Mouse (Mus musculus): ENCODE measurements around the gene Cfap77. TPM values are rescaled to one million over a fixed set of nuclear protein-coding genes. Genes with fewer than 3 reads are reported as not detected.

The Cfap77 gene
- polyA plus RNA-seq, 1 experiment = 0.16 TPM

- no peak for TF ChIP-seq CTCF (IDR thresholded peaks at IDR 0.05; ENCODE audit: extremely low read depth, insufficient read length, insufficient replicate concordance, low read depth, low read length)
- TF ChIP-seq POLR2A (IDR thresholded peaks at IDR 0.05; ENCODE audit: low read depth, low read length) = no peak
- Histone ChIP-seq H3K36me3 (ENCODE audit: control insufficient read depth, insufficient read depth, low read length) (no peaks in the 10 kb centered on the region), H3K27me3 (ENCODE audit: control insufficient read depth, insufficient read depth, low read length) (peaks cover 74% of the 10 kb centered on the region), H3K4me1 (ENCODE audit: control insufficient read depth, insufficient read depth, insufficient read length, low read length) (no peaks in the 10 kb centered on the region), H3K4me3 (ENCODE audit: low read depth, low read length) (no peak within 1 kb of the TSS), H3K27ac (ENCODE audit: insufficient read depth, low read depth, low read length) (no peak within 1 kb of the TSS)
- 3% methylated on average over 18 of the region's 18 CpGs for whole genome bisulfite sequencing
Observed at GRCm38 (mm10) chr2:28916513-28916865, 138.4 kb downstream of the Cfap77 start, which contains the start of gene Barhl1. Gene Barhl1 (minus strand): TSS chr2:28916668.

- peaks cover 79% of the 10 kb centered on the region for H3K27me3 ChIP-seq (ENCODE audit: control insufficient read depth, insufficient read depth, low read length)
- no peak overlapping the region for H3K27ac ChIP-seq (ENCODE audit: insufficient read depth, low read depth, low read length)
- H3K36me3 ChIP-seq (ENCODE audit: control insufficient read depth, insufficient read depth, low read length) = no peaks in the 10 kb centered on the region
- TF ChIP-seq POLR2A (IDR thresholded peaks at IDR 0.05; ENCODE audit: low read depth, low read length) (no peak), CTCF (IDR thresholded peaks at IDR 0.05; ENCODE audit: extremely low read depth, insufficient read length, insufficient replicate concordance, low read depth, low read length) (no peak)
- H3K4me1 ChIP-seq (ENCODE audit: control insufficient read depth, insufficient read depth, insufficient read length, low read length) = no peaks in the 10 kb centered on the region
- WGBS = 3% methylated on average over 50 of the region's 50 CpGs
- no peak overlapping the region for H3K4me3 ChIP-seq (ENCODE audit: low read depth, low read length)
Observed at GRCm38 (mm10) chr2:28915768-28916512, 138.9 kb downstream of the Cfap77 start.

GRCm38 (mm10) chr2:28915104-28915738 lies 139.6 kb downstream of the Cfap77 start:
- no peak overlapping the region for H3K27ac ChIP-seq (ENCODE audit: insufficient read depth, low read depth, low read length)
- H3K4me1 ChIP-seq (ENCODE audit: control insufficient read depth, insufficient read depth, insufficient read length, low read length) = no peaks in the 10 kb centered on the region
- 9% methylated on average over 22 of the region's 22 CpGs for WGBS
- no peaks in the 10 kb centered on the region for H3K36me3 ChIP-seq (ENCODE audit: control insufficient read depth, insufficient read depth, low read length)
- TF ChIP-seq CTCF (IDR thresholded peaks at IDR 0.05; ENCODE audit: extremely low read depth, insufficient read length, insufficient replicate concordance, low read depth, low read length) (no peak), POLR2A (IDR thresholded peaks at IDR 0.05; ENCODE audit: low read depth, low read length) (no peak)
- peaks cover 86% of the 10 kb centered on the region for H3K27me3 ChIP-seq (ENCODE audit: control insufficient read depth, insufficient read depth, low read length)
- no peak overlapping the region for H3K4me3 ChIP-seq (ENCODE audit: low read depth, low read length)

- no peak overlapping the region for H3K27ac ChIP-seq (ENCODE audit: insufficient read depth, low read depth, low read length)
- H3K36me3 ChIP-seq (ENCODE audit: control insufficient read depth, insufficient read depth, low read length) = no peaks in the 10 kb centered on the region
- WGBS = 15% methylated on average over 2 of the region's 2 CpGs
- H3K4me3 ChIP-seq (ENCODE audit: low read depth, low read length) = no peak overlapping the region
- no peak for TF ChIP-seq POLR2A (IDR thresholded peaks at IDR 0.05; ENCODE audit: low read depth, low read length)
- no peak for TF ChIP-seq CTCF (IDR thresholded peaks at IDR 0.05; ENCODE audit: extremely low read depth, insufficient read length, insufficient replicate concordance, low read depth, low read length)
- peaks cover 88% of the 10 kb centered on the region for H3K27me3 ChIP-seq (ENCODE audit: control insufficient read depth, insufficient read depth, low read length)
- H3K4me1 ChIP-seq (ENCODE audit: control insufficient read depth, insufficient read depth, insufficient read length, low read length) = no peaks in the 10 kb centered on the region
Observed at GRCm38 (mm10) chr2:28914121-28914520, 140.7 kb downstream of the Cfap77 start.

GRCm38 (mm10) chr2:28912961-28913360 lies 141.9 kb downstream of the Cfap77 start:
- H3K36me3 ChIP-seq (ENCODE audit: control insufficient read depth, insufficient read depth, low read length) = no peaks in the 10 kb centered on the region
- TF ChIP-seq POLR2A (IDR thresholded peaks at IDR 0.05; ENCODE audit: low read depth, low read length) (no peak), CTCF (IDR thresholded peaks at IDR 0.05; ENCODE audit: extremely low read depth, insufficient read length, insufficient replicate concordance, low read depth, low read length) (no peak)
- WGBS = 11% methylated on average over 4 of the region's 4 CpGs
- no peaks in the 10 kb centered on the region; the same call in 1 of the 2 replicates for H3K4me1 ChIP-seq (ENCODE audit: control insufficient read depth, insufficient read depth, insufficient read length, low read length)
- H3K27me3 ChIP-seq (ENCODE audit: control insufficient read depth, insufficient read depth, low read length) = peaks cover 88% of the 10 kb centered on the region
- H3K4me3 ChIP-seq (ENCODE audit: low read depth, low read length) = no peak overlapping the region
- H3K27ac ChIP-seq (ENCODE audit: insufficient read depth, low read depth, low read length) = no peak overlapping the region

- Histone ChIP-seq H3K36me3 (ENCODE audit: control insufficient read depth, insufficient read depth, low read length) (no peaks in the 10 kb centered on the region), H3K4me3 (ENCODE audit: low read depth, low read length) (no peak overlapping the region), H3K27ac (ENCODE audit: insufficient read depth, low read depth, low read length) (no peak overlapping the region), H3K27me3 (ENCODE audit: control insufficient read depth, insufficient read depth, low read length) (peaks cover 80% of the 10 kb centered on the region), H3K4me1 (ENCODE audit: control insufficient read depth, insufficient read depth, insufficient read length, low read length) (no peaks in the 10 kb centered on the region; the same call in 1 of the 2 replicates)
- WGBS = 8% methylated on average over 33 of the region's 33 CpGs
- TF ChIP-seq CTCF (IDR thresholded peaks at IDR 0.05; ENCODE audit: extremely low read depth, insufficient read length, insufficient replicate concordance, low read depth, low read length) (no peak), POLR2A (IDR thresholded peaks at IDR 0.05; ENCODE audit: low read depth, low read length) (no peak)
Observed at GRCm38 (mm10) chr2:28912039-28912700, 142.7 kb downstream of the Cfap77 start.

Data from small intestine, adult 2 months (tissue).